Mouse (Mus musculus): ENCODE data around the gene Bpifb2. TPM values are rescaled to one million over a fixed set of nuclear protein-coding genes. Genes with fewer than 3 reads are reported as not detected.

The Bpifb2 gene
- total RNA-seq, 2 experiments from 2014 or later, result not detected

GRCm38 (mm10) chr2:153870984-153871383 lies 3.9 kb upstream of the Bpifb2 start, which contains the start of gene Sun5:
Sun5 (minus strand) TSS chr2:153871084.
- TF ChIP-seq CTCF (conservative IDR thresholded peaks at IDR 0.05), result no peak
- no peak for DNase-seq (ENCODE audit: low spot score in 2 of 2)
- Histone ChIP-seq H3K4me3 (no peak within 1 kb of the TSS), H3K27ac (no peak within 1 kb of the TSS)

DNA sequence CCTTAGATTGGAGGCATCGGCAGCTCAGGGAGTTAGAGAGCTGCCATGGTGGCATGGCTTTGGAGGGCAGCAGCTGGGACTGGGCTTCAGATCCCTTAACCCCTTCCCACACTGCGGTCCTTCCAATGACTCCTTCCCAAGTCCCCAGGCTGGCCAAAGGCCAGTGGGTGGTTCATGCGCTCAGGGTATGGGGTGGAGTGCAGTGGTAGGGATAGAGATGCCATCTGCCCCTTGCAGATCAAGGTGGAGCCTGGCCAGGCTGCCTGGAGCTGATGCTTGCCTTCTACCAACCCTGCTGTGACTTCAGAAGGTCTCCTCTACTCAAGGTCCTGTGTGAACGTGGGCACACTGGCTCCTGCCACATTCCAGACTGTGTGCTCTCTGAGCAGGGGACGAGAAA lies 24.3 kb downstream of the Bpifb2 start:
- TF ChIP-seq CTCF (conservative IDR thresholded peaks at IDR 0.05), result no peak
- no peak for DNase-seq (ENCODE audit: low spot score in 2 of 2)
- no peak overlapping the region for H3K4me3 ChIP-seq
- H3K27ac ChIP-seq, result no peak overlapping the region

DNA sequence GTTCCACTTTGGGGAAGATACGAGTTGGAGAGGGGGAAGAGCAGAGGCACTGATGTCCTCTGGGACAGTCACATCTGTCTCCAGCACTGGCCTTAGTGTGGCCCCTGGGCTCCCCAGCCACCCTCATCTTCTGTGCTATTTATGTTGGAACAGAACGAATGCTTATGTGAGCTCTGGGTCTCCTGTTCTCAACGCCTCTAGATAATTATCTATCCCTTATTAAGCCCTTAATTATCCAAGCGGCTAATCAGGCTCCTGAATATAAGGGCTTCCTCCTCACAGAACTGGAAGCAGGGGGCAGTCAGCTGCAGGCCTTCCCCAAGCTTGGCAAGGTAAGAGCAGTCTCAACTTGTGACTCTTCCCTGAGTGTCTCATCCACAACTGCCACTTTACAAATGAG lies 25.2 kb downstream of the Bpifb2 start, which contains the start of gene Bpifb6:
Gene Bpifb6 (plus strand): TSS at position 301 of the 400 bp plus-strand sequence.
- H3K27ac ChIP-seq, result no peak within 1 kb of the TSS
- no peak for DNase-seq (ENCODE audit: low spot score in 2 of 2)
- TF ChIP-seq CTCF (conservative IDR thresholded peaks at IDR 0.05), result no peak
- no peak within 1 kb of the TSS for H3K4me3 ChIP-seq

DNA sequence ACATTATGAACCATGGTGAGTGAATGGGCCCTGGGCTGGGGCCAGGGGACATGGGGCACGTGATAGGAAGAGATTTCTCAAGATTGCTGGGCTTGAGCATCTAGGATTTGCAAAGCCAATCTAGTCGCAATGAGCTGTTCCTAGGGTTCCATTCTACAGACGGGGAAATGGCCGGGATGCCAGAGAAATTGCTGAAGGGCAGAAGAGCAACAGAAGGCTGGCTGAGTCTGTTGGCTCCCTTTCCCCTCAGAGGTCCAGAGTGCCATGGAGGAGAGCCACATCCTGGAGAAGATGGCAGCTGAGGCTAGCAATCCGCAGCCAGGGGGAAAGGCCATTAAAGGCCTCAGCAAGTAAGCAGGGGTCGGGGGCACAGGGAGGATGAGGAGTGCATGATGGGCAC lies 27.9 kb downstream of the Bpifb2 start:
- no peak overlapping the region for H3K27ac ChIP-seq
- TF ChIP-seq CTCF (conservative IDR thresholded peaks at IDR 0.05), result no peak
- H3K4me3 ChIP-seq, result no peak overlapping the region
- no peak for DNase-seq (ENCODE audit: low spot score in 2 of 2)

GRCm38 (mm10) chr2:153906626-153907025 lies 31.8 kb downstream of the Bpifb2 start:
- TF ChIP-seq CTCF (conservative IDR thresholded peaks at IDR 0.05), result no peak
- Histone ChIP-seq H3K4me3 (no peak overlapping the region), H3K27ac (no peak overlapping the region)
- no peak for DNase-seq (ENCODE audit: low spot score in 2 of 2)

DNA sequence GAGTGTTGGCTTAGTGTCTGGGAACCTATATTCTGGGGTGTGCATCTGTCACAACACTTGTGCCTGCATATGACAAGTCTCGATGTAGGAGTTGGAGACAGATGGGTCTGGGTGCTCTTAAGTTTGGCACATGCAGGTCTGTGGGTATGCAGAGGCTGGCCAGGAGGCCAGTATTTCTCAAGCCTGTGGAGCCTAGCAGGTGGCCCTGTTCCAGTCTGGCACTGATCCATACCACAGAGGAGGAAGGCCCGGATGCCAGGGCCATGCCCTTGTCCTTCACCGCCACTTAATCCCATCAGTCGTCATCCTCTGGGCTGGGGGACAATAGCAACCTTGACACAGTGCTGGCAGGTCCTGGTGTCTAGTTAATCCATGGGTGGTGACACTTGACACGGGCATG lies 39.3 kb downstream of the Bpifb2 start:
- H3K27ac ChIP-seq, result no peak overlapping the region
- H3K4me3 ChIP-seq, result no peak overlapping the region
- TF ChIP-seq CTCF (conservative IDR thresholded peaks at IDR 0.05), result no peak
- DNase-seq (ENCODE audit: low spot score in 2 of 2), result peak in 1 of 2 experiments; percentile 26

DNA sequence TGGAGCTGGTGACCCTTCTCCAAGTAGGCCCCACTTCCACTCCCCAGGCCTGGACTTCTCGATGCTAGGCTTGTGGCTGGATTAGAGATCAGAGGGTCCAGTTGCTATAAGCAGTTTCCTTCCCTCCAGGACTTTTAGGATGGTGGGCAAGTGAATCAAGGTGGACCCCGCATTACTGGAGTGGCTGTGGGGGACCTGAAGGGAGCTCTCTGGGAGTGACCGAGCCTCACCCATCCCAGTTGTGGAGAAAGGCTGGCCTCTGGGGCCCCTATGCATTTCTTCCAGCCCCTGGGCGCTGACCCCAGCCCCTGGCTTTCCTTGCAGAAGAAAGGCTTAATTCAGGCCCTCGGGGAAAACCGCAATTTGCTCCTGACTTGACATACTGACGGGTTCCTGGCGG lies 43.1 kb downstream of the Bpifb2 start, which contains the start of gene Bpifb3:
Gene Bpifb3 (plus strand): TSS at position 301 of the 400 bp plus-strand sequence.
- TF ChIP-seq CTCF (conservative IDR thresholded peaks at IDR 0.05), result no peak

DNA sequence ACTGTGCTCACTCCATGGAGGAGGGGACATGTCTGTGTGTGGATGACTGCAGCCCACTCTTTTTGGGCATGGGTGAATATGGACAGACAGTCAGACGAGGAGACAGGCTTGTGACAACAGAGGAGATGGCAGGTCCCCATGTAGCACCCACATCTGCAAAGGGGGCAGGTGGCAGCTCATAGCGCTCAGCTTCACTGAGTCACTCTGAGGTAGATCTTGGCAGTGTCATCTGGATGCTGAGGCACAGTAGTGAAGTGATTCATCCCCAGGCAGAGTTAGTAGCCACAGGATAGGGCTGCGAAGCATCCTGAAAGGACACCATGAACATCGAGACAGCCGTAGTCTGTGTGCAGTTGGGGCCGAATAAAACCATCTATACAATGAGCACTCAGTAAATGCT lies 46.4 kb downstream of the Bpifb2 start:
- Histone ChIP-seq H3K4me3 (no peak overlapping the region), H3K27ac (no peak overlapping the region)
- TF ChIP-seq CTCF (conservative IDR thresholded peaks at IDR 0.05), result no peak
- peak in 1 of 2 experiments; percentile 7 for DNase-seq (ENCODE audit: low spot score in 2 of 2)

More for the DNA sequence above, 43.1 kb downstream of the Bpifb2 start, which contains the start of gene Bpifb3:
- no peak for DNase-seq (ENCODE audit: low spot score in 2 of 2)
- Histone ChIP-seq H3K27ac (no peak within 1 kb of the TSS), H3K4me3 (no peak within 1 kb of the TSS)

DNA sequence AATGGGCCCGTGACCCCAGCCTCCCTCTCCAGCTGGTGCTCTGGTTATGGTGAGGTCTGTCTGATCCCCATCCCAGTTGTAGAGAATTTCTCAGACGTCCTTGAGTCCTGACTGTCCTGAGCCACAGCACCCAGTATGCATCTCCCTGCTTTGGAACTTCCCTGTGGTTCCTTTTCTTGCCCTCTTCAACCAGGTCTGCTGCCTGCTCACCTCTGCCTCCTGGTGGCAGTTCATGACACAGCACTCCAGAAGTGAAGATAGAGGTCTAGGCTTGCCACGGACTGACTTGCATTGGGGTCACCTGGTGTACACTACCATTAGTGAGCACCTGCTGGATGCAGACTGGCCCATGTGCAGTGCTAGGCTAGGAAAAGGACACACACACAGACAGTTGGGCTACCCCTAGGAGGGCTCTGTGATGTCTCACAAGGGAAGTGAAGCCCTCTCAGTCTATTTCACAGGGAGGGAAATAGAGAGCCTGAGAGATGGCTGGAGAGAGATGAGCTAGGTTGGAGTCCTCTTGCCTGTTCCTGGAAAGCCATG lies 55.1 kb downstream of the Bpifb2 start:
- peak in 1 of 2 experiments; percentile 41 for DNase-seq (ENCODE audit: low spot score in 2 of 2)
- H3K4me3 ChIP-seq, result no peak overlapping the region
- no peak overlapping the region for H3K27ac ChIP-seq
- TF ChIP-seq CTCF (conservative IDR thresholded peaks at IDR 0.05), result peak; percentile 87

GRCm38 (mm10) chr2:153931125-153931524 lies 56.3 kb downstream of the Bpifb2 start:
- Histone ChIP-seq H3K4me3 (no peak overlapping the region), H3K27ac (no peak overlapping the region)
- TF ChIP-seq CTCF (conservative IDR thresholded peaks at IDR 0.05), result no peak
- peak; percentile 23 to 34 for DNase-seq (ENCODE audit: low spot score in 2 of 2)

DNA sequence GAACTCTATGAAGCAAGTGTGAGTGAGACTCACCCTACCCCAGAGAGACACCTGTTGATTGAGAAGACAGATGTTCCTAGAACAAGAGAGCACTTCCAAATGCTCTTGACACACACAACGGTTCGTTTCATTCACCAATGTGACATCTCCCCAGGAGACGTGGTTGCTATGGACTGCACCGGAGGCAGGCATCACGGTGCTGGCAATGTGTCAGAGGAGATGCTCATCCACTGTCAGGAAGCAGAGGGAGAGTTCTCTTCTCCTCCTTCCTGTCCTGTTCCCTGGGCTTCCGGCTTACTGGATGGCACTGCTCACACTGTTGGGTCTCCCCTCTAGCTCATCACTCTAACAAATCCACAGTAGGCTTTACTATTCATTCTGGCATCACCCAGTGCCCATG lies 58.5 kb downstream of the Bpifb2 start:
- no peak overlapping the region for H3K27ac ChIP-seq
- no peak for TF ChIP-seq CTCF (conservative IDR thresholded peaks at IDR 0.05)
- DNase-seq (ENCODE audit: low spot score in 2 of 2), result no peak
- no peak overlapping the region for H3K4me3 ChIP-seq

GRCm38 (mm10) chr2:153935348-153935747 lies 60.5 kb downstream of the Bpifb2 start:
- Histone ChIP-seq H3K27ac (no peak overlapping the region), H3K4me3 (no peak overlapping the region)
- no peak for DNase-seq (ENCODE audit: low spot score in 2 of 2)
- peak; percentile 36 for TF ChIP-seq CTCF (conservative IDR thresholded peaks at IDR 0.05)

DNA sequence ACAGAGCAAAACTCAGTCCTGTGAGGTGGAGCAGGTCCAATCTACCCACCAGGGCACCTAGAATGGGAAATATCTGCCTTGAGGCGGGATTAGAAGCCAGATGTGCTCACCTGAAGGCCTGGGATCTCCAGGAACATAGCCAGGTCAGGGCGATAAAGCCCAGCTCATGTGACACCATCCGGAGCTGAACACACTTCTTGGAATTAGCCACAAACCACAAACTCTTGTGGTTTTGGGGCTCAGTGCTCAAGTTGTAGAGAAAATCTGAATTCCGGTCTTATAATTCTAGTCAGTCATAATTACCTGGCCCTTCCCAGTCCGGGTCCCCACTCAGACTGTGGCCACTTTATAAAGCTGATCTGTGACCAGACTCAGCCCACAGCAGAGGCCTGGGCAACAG lies 63.0 kb downstream of the Bpifb2 start, which contains the start of gene Bpifb4:
Gene Bpifb4 (plus strand): TSS at position 370 of the 400 bp plus-strand sequence.
- Histone ChIP-seq H3K27ac (no peak within 1 kb of the TSS), H3K4me3 (no peak within 1 kb of the TSS)
- DNase-seq (ENCODE audit: low spot score in 2 of 2), result no peak
- no peak for TF ChIP-seq CTCF (conservative IDR thresholded peaks at IDR 0.05)

- peak; percentile 23 to 76 for DNase-seq (ENCODE audit: low spot score in 2 of 2)
- TF ChIP-seq CTCF (conservative IDR thresholded peaks at IDR 0.05), result peak; percentile 93
- no peak overlapping the region for H3K4me3 ChIP-seq
- H3K27ac ChIP-seq, result no peak overlapping the region
Measured at GRCm38 (mm10) chr2:153943537-153943936, 68.7 kb downstream of the Bpifb2 start.
